Mouse (Mus musculus) bone marrow, adult 2 months (tissue): ENCODE measurements around the gene Pkd1l2.

Experiments
- CTCF ChIP-seq: fragments of 200-500 bp; IDR thresholded peaks from 2 replicates; pipeline ENCODE4 v1.5.1; 2011; ENCODE audit warnings: low read length, control low read depth; ENCODE audit not compliant: control insufficient read depth, insufficient read depth
- POLR2A ChIP-seq: fragments of 200-500 bp; IDR thresholded peaks from 2 replicates; pipeline ENCODE4 v1.6.1; 2011; ENCODE audit warnings: low read depth, mild to moderate bottlenecking, control low read depth, low read length, borderline replicate concordance; ENCODE audit not compliant: control insufficient read depth

GRCm38 (mm10) chr8:117049444-117049843, 32.8 kb downstream of the Pkd1l2 start:
- TF ChIP-seq CTCF (no peak), POLR2A (no peak)
